Mouse (Mus musculus) pancreas, adult 10 weeks (tissue): Measurements from ENCODE around the gene Pcsk6. TPM values are rescaled to one million over a fixed set of nuclear protein-coding genes. Genes with fewer than 3 reads are reported as not detected.

ENCODE experiments used
- polyA plus RNA-seq: library from polyadenylated mRNA; stranded (reverse); fragments of 350-450 nt; fragmentation: Illumina TruSeq; extraction: RNeasy Lipid Tissue Mini Kit (QIAGEN cat#74804); gene quantifications from one replicate; pipeline ENCODE4 v1.2.3, GENCODE M21; 2015; ENCODE audit warnings: low read depth, low replicate concordance; ENCODE audit not compliant: insufficient read depth

Pcsk6 gene
- 11.6 TPM for polyA plus RNA-seq

GRCm38 (mm10) chr7:65861591-65862472, at the start of gene Pcsk6:
Gene Pcsk6, plus strand, starts transcription at chr7:65861734.

GRCm38 (mm10) chr7:66043552-66044459, 182.3 kb downstream of the Pcsk6 start, which contains the start of gene Gm45213:
Gene Gm45213, plus strand, starts transcription at chr7:66043602.

GRCm38 (mm10) chr7:66058703-66059102, 197.2 kb downstream of the Pcsk6 start, which contains the start of gene Snrpa1:
Gene Snrpa1, plus strand, starts transcription at chr7:66059003.

GRCm38 (mm10) chr7:66079364-66080230, 218.1 kb downstream of the Pcsk6 start, which contains the start of gene Selenos:
Gene Selenos, plus strand, starts transcription at chr7:66079649.

Other genes with a start within 250 kb of the Pcsk6 start
- gene Tarsl2, start 216.8 kb upstream of the Pcsk6 start, polyA plus RNA-seq = 2.2 TPM
- gene Tm2d3, start 170.6 kb upstream of the Pcsk6 start, polyA plus RNA-seq = 26.3 TPM
- gene Gm45213, start 181.9 kb downstream of the Pcsk6 start, polyA plus RNA-seq = not detected
- gene Snrpa1, start 197.3 kb downstream of the Pcsk6 start, polyA plus RNA-seq = 10.2 TPM
- 62.0 TPM for gene Selenos, start 217.9 kb downstream of the Pcsk6 start, polyA plus RNA-seq
- 1.4 TPM for gene Chsy1, start 247.8 kb downstream of the Pcsk6 start, polyA plus RNA-seq